Mouse (Mus musculus) thymus, adult 18-20 months (tissue): ENCODE results near the gene Gstm6.
"Not testable (repeated sequence)": the region's sequence is repeated elsewhere in the genome, so short reads cannot be mapped to it uniquely, and the experiment has no call there.

Experiments used
- DNase-seq, 2 experiments: peaks; one replicate each; pipeline ENCODE4 v3.0.0; 2022; ENCODE audit warnings: mixed read lengths in 2 of 2

Gene Gstm6

DNA sequence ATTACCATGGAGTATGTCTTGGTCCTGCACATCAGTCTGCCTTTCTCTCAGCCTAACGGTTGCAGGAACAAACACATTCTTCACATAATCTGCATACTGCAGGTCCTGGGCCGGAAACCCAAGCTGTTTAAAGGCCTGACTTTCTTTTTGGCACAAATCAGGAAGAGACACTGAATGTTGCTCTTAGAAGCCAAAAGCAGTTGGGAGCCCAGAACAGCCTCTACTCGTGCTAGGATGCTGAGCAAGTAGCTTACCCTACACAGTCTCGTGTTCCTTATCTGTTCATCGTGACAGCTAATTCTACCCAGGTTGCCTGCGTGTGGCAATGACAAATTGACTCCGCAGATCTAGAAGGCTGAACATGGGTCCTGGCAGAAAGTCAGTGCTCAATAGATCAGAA lies 3.0 kb downstream of the Gstm6 start:
- DNase-seq = no peak

DNA sequence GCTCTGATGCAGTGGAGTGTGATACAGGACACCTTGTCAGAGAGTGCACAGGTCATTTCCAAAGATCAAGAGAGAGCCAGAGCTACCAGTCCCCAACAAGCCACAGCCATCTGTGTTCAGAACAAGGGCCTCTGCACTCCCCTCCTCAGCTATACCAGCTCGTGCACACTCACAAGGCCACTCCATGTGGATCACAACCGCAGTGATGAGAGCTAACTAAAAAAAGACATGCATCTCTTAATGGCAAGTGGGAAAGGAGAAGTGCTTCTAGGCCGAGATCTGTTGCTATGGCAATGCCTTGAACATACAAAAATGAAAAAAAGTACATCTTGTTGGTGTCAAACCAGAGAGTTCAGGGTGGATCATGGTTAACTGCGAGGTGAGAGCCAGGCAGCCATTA lies 3.7 kb downstream of the Gstm6 start:
- no peak for DNase-seq

DNA sequence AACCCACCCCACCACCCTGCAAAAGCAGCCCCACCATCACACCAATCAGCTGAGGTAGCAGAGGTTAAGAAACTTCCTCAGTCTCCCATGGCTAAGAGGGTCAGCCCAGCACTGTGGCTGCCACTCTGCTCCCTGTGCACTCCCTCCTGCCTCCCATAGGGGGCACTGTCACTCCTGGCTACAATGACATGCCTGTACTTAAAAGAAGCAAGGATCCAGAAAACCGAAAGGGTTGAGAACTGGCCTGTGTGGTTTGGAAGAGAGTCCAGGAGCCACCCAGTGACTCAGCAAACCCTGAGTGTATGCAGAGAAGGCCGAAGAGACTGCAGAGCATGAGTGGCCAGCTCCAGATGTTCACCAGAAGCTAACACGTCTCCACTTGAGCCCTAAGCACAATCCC lies 4.1 kb downstream of the Gstm6 start:
- DNase-seq = peak; percentile 15 to 18

DNA sequence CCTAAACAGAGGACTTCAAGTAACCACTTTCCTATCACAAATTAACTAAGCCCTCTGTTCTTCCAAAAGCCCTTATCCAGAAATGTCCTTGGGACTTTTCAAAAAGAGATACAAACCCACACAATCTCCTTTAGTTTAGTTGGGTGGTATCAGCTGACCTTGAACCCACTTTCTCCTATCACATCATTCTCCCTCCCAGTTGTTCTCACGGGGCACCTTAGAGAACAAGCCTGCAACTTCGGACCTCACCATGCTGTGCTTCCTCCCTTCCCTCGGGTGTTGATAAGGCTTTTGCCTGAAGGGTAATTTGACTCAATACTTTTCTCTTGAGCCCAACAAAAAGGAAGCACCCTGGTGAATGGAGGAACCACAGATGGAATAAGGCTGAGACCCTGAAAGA lies 7.7 kb downstream of the Gstm6 start:
- no peak for DNase-seq

DNA sequence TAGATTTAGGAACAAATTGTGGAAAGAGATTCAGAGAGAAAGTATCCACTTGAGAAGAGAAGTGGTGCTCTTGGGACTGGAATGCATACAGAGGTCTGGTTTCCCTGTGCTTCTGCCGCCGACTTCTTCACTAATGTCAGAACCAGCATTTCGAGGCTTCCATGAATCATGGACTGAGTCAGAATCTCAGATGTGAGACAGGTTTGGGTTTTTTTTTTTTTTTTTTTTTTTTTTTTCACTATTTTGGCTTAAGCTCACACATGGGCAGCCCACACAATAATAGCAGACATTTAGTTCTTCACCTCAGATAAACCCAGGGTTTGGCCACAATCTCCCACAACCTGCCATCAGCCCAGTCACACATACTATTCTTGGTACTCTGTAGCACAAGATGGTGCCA lies 8.3 kb downstream of the Gstm6 start:
- no peak for DNase-seq

DNA sequence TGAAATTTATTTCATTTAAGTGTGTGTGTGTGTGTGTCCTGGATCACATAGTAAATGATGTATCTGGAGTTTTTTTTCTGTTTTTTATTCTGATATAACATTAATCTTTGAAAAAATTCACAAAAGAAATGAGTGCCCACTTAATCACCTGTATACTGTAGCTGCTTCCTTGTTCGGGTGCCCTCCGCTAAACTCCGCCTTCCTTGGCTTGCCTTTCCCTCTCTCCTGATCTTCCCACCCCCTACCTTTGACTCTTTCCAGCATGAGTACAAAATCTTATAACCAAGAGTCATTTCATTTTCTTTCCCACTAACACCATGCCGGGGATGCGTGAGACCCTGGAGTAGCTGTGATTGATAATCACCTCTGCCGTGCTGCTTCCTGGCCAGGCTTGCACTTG lies 11.4 kb downstream of the Gstm6 start:
- DNase-seq = no peak

DNA sequence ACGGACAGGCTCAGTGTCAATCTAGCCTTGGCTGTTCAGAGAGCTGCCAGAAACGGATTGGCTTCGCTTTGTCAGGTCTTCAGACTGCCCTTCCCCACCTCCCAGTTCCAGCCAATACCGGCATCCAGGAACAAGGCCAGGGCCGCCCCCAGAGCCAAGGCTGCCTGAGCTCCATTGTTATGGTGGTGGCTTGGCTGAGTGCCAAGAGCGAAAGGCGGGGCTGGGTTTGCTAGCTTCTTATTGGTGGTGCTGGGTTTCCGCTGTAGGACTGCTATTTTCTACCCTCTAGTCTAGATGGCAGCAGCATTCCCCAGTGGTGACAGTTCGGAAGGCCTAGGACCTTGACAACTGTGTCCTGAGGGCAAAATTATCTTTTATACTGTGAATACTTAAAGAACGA lies 11.9 kb downstream of the Gstm6 start, which contains the start of gene Gstm7:
TSS of gene Gstm7 (minus strand) at position 148 of the 400 bp plus-strand sequence.
- peak; percentile 83 to 85 for DNase-seq

DNA sequence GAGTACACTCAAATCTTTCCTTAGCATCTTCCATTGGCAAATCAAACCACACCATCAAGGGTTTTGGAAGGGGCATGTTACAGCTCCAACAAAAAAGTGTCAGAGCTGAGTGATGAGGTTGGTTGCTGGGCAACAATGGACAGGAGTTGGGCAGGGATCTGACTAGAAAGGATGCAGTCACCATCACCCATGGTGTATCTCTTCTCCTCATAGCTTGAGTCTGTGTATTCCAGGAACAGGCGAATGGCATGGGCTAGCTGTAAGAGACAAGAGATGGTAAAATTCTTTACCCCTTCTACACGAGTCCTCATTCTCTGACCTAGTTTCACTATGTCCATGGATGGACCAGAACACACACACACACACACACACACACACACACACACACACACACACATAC lies 12.4 kb downstream of the Gstm6 start:
- no peak for DNase-seq

DNA sequence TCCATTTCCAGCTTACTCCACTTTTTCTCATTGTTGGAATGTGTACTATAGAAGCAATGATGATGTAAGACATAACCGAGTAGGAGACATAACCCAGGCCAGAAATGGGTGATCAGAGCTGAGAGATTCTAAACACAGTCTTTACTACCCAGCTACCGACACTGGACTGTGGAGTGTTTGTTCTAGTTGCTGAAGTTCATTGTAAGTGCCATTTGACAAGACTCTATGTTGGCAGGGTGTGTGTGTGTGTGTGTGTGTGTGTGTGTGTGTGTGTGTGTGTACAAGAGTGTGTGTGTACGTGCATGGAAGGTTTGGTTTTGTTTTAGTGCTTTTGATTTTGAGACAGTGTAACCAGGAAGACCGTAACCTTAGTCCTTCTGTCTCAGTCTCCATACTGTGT lies 13.8 kb downstream of the Gstm6 start:
- DNase-seq = no peak

DNA sequence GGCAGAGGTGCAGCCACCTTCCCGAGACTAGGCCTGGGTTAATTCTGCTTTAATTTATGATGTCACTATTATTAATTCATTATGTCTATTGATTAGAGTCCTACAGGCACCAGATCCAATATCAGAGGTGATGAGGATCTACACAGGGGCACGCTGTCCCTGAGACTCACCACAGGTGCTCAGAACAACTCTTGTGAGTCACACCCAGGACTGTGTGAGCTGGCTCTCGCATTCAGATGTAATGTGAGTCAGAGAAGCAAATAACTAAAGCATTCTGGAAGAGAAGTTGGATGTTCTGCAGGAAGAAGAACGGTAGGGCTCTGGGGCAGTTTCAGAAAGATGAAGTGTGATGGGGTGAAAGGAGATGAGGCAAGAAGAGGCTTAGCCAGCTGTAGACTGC lies 14.3 kb downstream of the Gstm6 start:
- no peak for DNase-seq

DNA sequence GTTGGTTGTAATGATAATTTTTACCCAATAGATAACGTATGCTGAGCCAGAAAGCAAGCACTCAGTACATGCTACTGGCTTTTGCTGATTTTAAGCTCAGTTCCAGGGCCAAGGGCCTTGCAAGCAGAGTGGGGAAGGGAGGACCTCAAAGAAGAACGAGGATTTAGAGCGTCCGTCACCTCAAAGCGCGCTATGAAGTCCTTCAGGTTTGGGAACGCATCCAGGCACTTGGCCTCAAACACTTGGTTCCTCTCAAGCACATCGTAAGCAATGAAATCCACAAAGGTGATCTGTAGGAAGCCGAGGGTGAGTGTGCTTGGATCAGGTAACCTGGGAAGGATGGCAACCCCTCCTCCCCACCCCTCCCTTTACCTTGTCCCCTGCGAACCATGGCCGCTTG lies 14.9 kb downstream of the Gstm6 start:
- no peak for DNase-seq

DNA sequence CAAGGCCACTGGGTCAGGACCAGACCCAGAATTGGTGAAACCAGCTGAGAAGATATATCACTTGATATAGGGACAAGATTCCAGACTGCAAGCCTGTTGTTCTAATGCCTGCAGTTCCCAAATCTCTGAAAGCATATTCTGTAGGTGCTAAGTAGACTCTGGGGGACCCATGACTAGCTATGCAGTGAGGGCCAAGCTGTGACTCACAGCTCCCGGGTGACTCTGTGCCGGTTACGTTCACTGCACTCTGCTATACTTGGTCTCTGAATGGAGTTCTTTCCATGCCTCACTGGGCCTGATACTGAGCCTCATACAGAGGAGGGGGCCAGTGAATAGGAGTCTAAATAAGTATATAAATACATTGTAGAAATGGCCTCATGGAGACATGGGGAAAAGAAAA lies 15.7 kb downstream of the Gstm6 start:
- DNase-seq = no peak

DNA sequence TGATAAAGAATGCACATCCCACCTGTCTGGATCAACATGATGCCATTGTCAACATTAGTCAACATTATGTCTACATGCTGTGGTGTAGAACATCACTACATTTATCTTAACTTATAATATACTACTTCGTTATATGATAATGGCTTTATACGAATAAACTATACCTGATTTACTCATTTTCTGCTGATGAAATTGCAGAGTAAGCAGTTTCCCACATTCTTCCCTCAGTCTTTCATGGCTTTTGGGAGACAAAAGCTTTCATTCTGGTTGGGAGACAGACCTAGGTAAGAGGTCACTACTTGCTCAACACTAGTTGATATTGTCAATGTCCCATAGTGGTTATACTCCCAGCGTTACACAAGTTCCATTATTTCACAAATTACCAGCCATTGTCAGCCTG lies 18.2 kb downstream of the Gstm6 start:
- DNase-seq = no peak

DNA sequence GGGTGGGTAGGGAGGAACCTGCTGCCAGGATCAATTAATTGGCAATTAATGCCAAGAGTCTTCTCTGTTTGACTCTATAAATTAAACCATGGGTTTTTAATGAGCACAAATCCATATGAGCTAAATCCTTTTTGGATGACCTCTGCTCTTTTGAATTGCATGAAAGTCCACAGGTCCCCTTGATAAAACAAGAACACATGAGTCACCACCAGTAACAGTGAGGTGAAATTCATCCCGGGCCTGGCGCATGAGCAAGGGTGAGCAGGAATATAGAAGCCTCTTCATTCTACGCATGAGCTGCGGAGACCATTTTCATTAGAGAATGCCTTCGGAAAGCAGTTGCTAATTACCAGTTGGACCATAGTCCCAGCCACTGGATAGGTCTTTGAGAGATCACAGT lies 23.2 kb downstream of the Gstm6 start:
- DNase-seq = no peak

DNA sequence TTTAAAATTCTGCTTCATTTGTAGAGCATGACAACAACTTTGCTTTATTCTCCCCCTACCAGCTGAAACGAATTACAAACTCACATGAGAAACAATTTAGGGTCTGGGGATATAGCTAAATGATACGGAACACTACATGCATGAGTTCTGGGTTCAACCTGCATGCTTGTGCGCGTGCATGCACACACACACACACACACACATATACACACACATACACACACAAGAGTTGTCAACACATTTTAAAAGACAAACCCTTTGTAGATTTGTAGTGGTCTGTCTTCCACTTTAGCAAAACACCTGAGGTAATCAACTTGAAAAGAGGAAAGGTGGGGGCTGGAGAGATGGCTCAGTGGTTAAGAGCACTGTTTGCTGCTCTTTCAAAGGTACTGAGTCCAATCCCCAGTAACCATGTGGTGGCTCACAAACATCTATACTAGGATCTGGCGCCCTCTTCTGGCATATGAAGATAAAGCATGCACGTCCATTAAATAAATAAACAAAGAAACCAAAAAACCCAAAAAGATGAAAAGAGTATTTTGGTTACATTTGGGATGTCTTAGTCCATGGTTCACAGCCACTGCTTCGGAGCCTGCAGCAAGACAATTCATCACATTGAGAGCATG lies 25.7 kb downstream of the Gstm6 start:
- DNase-seq = no peak

DNA sequence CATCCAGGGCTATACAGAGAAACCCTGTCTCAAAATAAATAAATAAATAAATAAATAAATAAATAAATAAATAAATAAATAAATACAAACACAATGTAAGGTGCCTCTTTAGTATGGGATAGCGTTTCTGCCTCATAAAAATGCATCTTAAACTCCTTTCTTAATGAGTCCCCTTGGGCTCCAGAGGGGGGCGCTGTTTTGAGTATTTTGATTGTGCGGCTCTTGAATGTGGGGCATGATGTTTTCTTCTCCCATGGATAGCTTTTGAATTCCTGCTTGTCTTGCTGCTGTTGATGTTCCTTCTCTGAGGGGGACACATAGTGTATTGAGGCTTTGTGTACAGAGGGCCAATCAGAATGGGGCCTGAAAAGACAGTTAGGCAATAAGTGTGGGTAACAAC lies 26.5 kb downstream of the Gstm6 start:
- no peak for DNase-seq

DNA sequence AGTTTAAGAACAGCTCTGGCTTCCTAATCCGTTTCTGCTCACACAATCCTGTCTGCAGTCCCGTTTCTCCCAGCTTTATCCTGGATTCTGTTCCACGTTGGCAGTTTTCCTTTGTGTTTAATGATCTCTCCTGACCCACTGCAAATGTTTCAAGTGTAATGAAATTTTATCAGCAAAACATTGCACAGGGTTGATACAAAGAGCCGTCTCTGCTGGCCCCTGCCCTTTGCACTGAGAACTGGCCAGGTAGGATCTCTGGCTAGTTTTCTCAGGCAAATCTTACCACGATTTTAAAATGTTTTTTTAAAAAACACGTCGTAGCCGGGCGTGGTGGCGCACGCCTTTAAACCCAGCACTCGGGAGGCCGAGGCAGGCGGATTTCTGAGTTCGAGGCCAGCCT lies 26.9 kb downstream of the Gstm6 start:
- DNase-seq = no peak

DNA sequence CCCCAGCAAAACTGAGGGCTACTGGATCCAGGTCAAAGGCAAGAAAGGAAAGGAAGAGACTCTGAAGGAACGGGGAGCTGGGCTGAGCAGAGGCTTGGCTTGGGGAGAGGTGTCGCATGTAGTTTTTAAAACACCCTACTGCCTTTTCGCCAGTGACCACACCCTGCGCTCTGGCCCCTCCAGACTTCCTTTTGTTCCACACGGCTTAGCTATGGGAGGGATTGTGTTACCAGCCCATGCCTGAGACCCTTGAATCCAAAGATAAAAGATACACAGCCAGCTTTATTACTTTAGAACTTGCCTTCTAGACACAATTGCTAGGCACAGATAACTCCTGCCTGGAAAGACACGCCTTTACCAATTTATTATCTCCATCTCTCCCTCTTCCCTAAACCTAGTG lies 37.6 kb downstream of the Gstm6 start:
- DNase-seq = no peak

DNA sequence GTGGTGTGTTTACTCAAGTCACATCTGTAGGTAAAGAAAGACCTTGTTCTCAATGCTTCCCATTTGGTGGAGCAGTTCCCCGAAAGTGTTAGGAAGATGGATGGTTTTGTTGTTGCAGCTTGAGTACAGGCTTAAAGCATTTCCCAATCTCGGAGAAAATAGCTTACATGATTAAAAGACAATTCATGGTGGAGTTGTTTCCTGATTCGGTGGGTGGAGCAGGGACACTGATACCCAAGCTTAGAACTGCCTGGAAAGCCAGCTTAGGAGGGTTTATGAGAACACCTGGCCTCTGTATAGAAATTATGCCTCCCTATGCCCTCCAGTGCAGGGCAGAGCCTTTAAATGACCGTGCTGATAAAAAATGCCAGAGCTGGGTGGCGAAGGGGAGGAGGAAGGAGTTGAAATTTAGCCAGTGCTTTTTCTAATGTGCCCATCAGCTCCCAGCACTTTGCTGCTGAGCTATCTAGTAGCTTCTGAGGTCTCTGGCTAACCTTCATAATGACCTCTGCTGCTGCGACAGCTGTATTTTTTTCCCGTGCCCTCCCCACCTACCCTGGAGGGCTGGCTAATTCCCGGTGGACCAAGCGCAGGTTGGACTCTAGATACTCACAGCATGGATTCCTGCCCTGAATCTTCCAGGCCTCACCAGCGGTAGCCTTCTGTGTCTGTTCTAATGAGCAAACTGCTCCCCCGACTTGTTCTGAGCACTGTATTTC lies 42.4 kb downstream of the Gstm6 start:
- DNase-seq = no peak

DNA sequence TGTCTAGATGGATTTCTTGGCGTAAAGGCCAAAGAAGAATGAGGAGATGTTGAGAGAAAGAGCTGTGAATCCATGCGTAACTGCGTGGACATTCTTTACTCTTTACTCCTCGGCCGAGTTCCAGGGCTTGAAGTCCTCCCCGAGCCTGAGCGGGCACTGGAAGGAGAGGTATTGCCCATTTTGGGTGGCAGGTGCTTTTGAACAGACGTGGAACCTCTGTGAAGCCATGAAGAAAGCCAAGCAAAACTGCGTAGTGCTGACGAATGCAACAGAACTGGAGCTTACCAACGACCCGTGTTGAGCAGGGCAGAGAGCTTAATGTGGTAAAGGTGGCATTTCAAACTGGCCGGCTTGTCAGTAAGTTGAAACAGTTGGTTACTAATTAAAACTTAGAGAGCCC lies 44.9 kb downstream of the Gstm6 start:
- no peak for DNase-seq

DNA sequence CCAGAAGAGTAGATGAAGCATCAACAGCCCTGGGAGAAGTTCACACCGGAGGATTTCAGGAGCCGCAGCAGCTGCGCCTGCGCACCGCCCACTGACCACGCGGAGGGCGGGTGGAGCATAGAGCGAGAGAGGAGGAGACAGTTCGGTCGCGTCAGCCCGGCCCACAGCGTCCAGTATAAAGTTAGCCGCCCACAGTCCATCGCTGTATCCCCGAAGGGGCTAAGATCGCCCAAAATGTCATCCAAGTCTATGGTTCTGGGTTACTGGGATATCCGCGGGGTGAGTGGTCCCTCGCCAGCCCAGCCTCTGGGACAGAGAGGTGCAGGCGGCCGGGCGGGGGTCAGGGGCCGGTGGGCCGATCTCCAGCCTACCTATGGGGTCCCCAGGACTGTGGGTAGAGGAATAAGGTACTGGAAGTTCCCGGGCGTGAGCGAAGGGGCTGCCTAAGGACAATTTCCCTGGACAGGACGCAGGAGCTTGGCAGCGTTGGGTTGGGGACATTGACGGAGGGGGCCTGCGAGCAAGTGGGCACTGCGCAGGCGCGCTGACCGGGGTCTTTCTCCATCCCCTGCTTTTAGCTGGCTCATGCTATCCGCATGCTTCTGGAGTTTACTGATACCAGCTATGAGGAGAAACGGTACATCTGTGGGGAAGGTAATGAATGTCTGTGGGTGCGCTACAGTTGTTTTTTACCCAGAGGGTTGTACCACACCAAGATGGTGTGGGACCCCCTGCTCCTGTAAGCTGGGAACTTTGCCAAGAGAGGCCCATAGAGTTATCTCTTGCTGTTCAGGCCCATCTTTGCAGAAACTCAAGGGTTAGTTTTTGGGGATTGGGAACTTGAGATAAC lies 47.6 kb downstream of the Gstm6 start, which contains the start of gene Gstm5:
TSS of gene Gstm5 (plus strand) at position 102 of the 850 bp plus-strand sequence.
- DNase-seq = peak in 1 of 2 experiments; percentile 14

DNA sequence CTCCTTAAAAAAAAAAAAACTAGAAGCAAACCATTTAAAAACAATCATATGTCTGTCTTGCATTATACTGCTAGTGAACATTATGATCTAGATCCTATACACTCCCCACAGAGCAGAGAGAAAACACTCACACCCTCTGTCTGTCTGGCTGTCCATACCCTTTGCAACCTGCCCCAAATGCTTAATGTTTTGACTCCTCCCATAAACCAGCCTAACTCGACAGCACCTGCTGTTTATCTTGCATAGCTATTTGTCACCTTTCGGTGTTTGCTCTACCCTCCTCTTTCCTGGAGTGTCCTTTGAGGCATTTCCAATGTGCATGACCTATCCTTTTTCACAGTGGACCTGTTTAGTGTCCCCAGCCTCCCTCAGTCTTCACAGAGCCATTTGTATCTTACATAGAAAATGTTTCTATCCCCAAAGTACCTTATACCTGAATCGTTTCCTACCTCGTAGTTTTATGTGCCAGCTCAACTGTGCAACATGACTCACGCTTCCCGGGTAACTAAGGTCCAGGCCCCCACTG lies 48.3 kb downstream of the Gstm6 start:
- DNase-seq = no peak

DNA sequence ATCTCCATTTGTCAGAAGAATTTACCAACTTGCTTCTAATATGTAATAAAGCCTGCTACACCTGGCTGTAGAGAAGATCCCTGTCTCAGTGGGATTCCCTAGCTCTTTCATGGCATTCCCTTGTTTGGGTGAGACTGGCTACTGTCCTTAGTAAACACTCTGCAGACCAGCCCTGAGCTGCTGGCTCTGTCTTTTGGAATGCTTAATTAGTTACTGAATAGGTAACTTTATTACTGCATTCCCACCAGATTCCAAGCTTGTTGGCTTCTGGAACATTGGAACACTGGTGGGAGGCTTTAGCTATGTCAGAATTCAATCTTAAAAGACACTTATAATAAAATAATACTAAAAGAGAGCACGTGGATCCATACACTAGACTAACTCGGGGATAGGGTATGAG lies 54.3 kb downstream of the Gstm6 start:
- DNase-seq = not testable (repeated sequence)
